Mouse (Mus musculus) lung, postnatal 0 days (tissue): ENCODE data around the gene Sh3pxd2a. TPM values are rescaled to one million over a fixed set of nuclear protein-coding genes. Genes with fewer than 3 reads are reported as not detected.

Experiments used
- ATAC-seq: fragments of 200-750 bp; cut with Nextera tagmentation; 2 replicates; pipeline ENCODE4 v1.8.0; 2017; ENCODE audit warnings: moderate library complexity
- DNase-seq: peaks from one replicate; pipeline ENCODE4 v3.0.0-alpha.2; 2016; ENCODE audit warnings: low spot score
- H3K27ac ChIP-seq: fragments of 300-500 bp; sonication (generic); 2 replicates; pipeline ENCODE4 v1.5.1; 2014; ENCODE audit warnings: antibody characterized with exemption, mild to moderate bottlenecking, low read length, mixed read lengths
- H3K27me3 ChIP-seq: fragments of 300-500 bp; sonication (generic); replicated peaks from 2 replicates; pipeline ENCODE4 v1.6.1; 2014; ENCODE audit warnings: low read length, mixed read lengths; ENCODE audit not compliant: insufficient read depth
- H3K36me3 ChIP-seq: fragments of 300-500 bp; sonication (generic); 2 replicates; pipeline ENCODE4 v1.6.1; 2014; ENCODE audit warnings: low read length, mixed read lengths; ENCODE audit not compliant: insufficient read depth
- H3K4me1 ChIP-seq: fragments of 300-500 bp; sonication (generic); 2 replicates; pipeline ENCODE4 v1.6.1; 2014; ENCODE audit warnings: antibody characterized with exemption, low read depth, low read length, mixed read lengths; ENCODE audit not compliant: insufficient read depth
- H3K4me2 ChIP-seq: fragments of 300-500 bp; sonication (generic); replicated peaks from 2 replicates; pipeline ENCODE4 v1.6.1; 2014; ENCODE audit warnings: low read depth, mild to moderate bottlenecking, low read length, moderate library complexity, mixed read lengths
- H3K4me3 ChIP-seq: fragments of 300-500 bp; sonication (generic); 2 replicates; pipeline ENCODE4 v1.5.1; 2014; ENCODE audit warnings: low read depth, low read length
- H3K9ac ChIP-seq: fragments of 300-500 bp; sonication (generic); replicated peaks from 2 replicates; pipeline ENCODE4 v1.6.1; 2014; ENCODE audit warnings: low read depth, mild to moderate bottlenecking
- H3K9me3 ChIP-seq: fragments of 300-500 bp; sonication (generic); 2 replicates; pipeline ENCODE4 v1.6.1; 2016; ENCODE audit warnings: low read length, mixed read lengths
- CTCF ChIP-seq: IDR thresholded peaks from 2 replicates; pipeline ENCODE4 v1.5.1; 2016; ENCODE audit warnings: antibody characterized with exemption, mild to moderate bottlenecking
- EP300 ChIP-seq: IDR thresholded peaks from 2 replicates; pipeline ENCODE4 v1.6.1; 2016; ENCODE audit warnings: antibody characterized with exemption, mild to moderate bottlenecking, control low read depth
- WGBS: fragments of 180-500 bp; shearing (Covaris S2); extraction: QIAGEN DNeasy Blood & Tissue Kit; methylation state at CpG from one replicate; pipeline ENCODE4 v1.1.7; 2014; 5-methylcytosine and 5-hydroxymethylcytosine counted together
- polyA plus RNA-seq: library from polyadenylated mRNA; unstranded; fragments of >200 nt; fragmentation: Nextera tagmentation; extraction: Ambion mirVana; gene quantifications from 2 replicates; pipeline ENCODE4 v1.2.1, GENCODE M21; 2015

The Sh3pxd2a gene
- polyA plus RNA-seq, 1 experiment from 2014 or later = 5.6 TPM

- H3K4me2 ChIP-seq = no peak overlapping the region
- ATAC-seq (no peak), DNase-seq (no peak)
- H3K27ac ChIP-seq = no peak overlapping the region; the same call in 1 of the 2 replicates
- H3K4me1 ChIP-seq = peaks cover 21% of the 10 kb centered on the region; the same call in 1 of the 2 replicates
- no peak overlapping the region for H3K4me3 ChIP-seq
- TF ChIP-seq CTCF (peak; percentile 57), EP300 (no peak)
- WGBS = 66% methylated on average over 3 of the region's 3 CpGs
- no peaks in the 10 kb centered on the region for H3K9me3 ChIP-seq
- no peaks in the 10 kb centered on the region for H3K27me3 ChIP-seq
- no peak overlapping the region for H3K9ac ChIP-seq
- no peaks in the 10 kb centered on the region for H3K36me3 ChIP-seq
Observed at GRCm38 (mm10) chr19:47461838-47462237, 2.4 kb downstream of the Sh3pxd2a start.

- Histone ChIP-seq H3K4me1 (peaks cover 21% of the 10 kb centered on the region; the same call in 1 of the 2 replicates), H3K9ac (no peak overlapping the region), H3K4me3 (no peak overlapping the region), H3K9me3 (no peaks in the 10 kb centered on the region), H3K36me3 (no peaks in the 10 kb centered on the region), H3K27ac (peak overlapping the region; percentile 65), H3K27me3 (no peaks in the 10 kb centered on the region), H3K4me2 (no peak overlapping the region)
- 44% methylated on average over 9 of the region's 9 CpGs for WGBS
- TF ChIP-seq CTCF (no peak), EP300 (peak; percentile 76)
- ATAC-seq (peak; percentile 15; the same call in 1 of the 2 replicates), DNase-seq (peak; percentile 74)
Observed at GRCm38 (mm10) chr19:47461386-47461785, 2.8 kb downstream of the Sh3pxd2a start.

- 38% methylated on average over 19 of the region's 19 CpGs for WGBS
- no peak overlapping the region for H3K4me3 ChIP-seq
- TF ChIP-seq CTCF = peak; percentile 42
- peak; percentile 51 for TF ChIP-seq EP300
- DNase-seq (peak; percentile 63), ATAC-seq (peak; percentile 51)
- H3K4me1 ChIP-seq = peaks cover 21% of the 10 kb centered on the region; the same call in 1 of the 2 replicates
- H3K27ac ChIP-seq = peak overlapping the region; percentile 65
- no peaks in the 10 kb centered on the region for H3K9me3 ChIP-seq
- H3K27me3 ChIP-seq = no peaks in the 10 kb centered on the region
- no peak overlapping the region for H3K9ac ChIP-seq
- no peaks in the 10 kb centered on the region for H3K36me3 ChIP-seq
- peak overlapping the region; percentile 11; the same call in 1 of the 2 replicates for H3K4me2 ChIP-seq
Observed at GRCm38 (mm10) chr19:47460120-47460960, 3.9 kb downstream of the Sh3pxd2a start.

GRCm38 (mm10) chr19:47459214-47459613, 5.0 kb downstream of the Sh3pxd2a start:
- TF ChIP-seq CTCF (no peak), EP300 (no peak)
- no peak overlapping the region for H3K4me3 ChIP-seq
- H3K27ac ChIP-seq = peak overlapping the region; percentile 55
- no peak for ATAC-seq
- H3K4me2 ChIP-seq = no peak overlapping the region
- no peak overlapping the region for H3K9ac ChIP-seq
- no peaks in the 10 kb centered on the region for H3K36me3 ChIP-seq
- H3K27me3 ChIP-seq = no peaks in the 10 kb centered on the region
- no peaks in the 10 kb centered on the region for H3K9me3 ChIP-seq
- H3K4me1 ChIP-seq = peaks cover 28% of the 10 kb centered on the region; the same call in 1 of the 2 replicates
- 90% methylated on average over 5 of the region's 5 CpGs for WGBS
- no peak for DNase-seq

GRCm38 (mm10) chr19:47458504-47459161, 5.6 kb downstream of the Sh3pxd2a start:
- peaks cover 29% of the 10 kb centered on the region; the same call in 1 of the 2 replicates for H3K4me1 ChIP-seq
- DNase-seq (peak; percentile 19), ATAC-seq (no peak; the same call in 1 of the 2 replicates)
- H3K36me3 ChIP-seq = no peaks in the 10 kb centered on the region
- no peak overlapping the region for H3K9ac ChIP-seq
- H3K27ac ChIP-seq = peak overlapping the region; percentile 55
- no peaks in the 10 kb centered on the region for H3K9me3 ChIP-seq
- TF ChIP-seq CTCF = no peak
- TF ChIP-seq EP300 = peak; percentile 41; the same call in 1 of the 2 replicates
- no peaks in the 10 kb centered on the region for H3K27me3 ChIP-seq
- H3K4me3 ChIP-seq = no peak overlapping the region
- no peak overlapping the region for H3K4me2 ChIP-seq
- 56% methylated on average over 17 of the region's 17 CpGs for WGBS
